Mouse (Mus musculus) limb, embryonic 12.5 days (tissue): ENCODE measurements at regions not wholly inside any gene's neighbourhood (a gene's known extent, or its start where the extent isn't known, plus 50 kb on each side); places are given as distances from the start of the nearest gene placed in this dataset.
A peak's percentile ranks its signal among the peaks of the same experiment; 100 is the strongest.

Experiments
- ATAC-seq: fragments of 200-750 bp; cut with Nextera tagmentation; 2 replicates; pipeline ENCODE4 v1.8.0; 2017; ENCODE audit warnings: low read depth, moderate TSS enrichment; ENCODE audit not compliant: insufficient number of reproducible peaks, insufficient read depth, low FRiP score, low TSS enrichment
- H3K27ac ChIP-seq: fragments of 300-500 bp; sonication (generic); 2 replicates; pipeline ENCODE4 v1.5.1; 2016; ENCODE audit warnings: mild to moderate bottlenecking, moderate library complexity
- H3K27me3 ChIP-seq: fragments of 300-500 bp; sonication (generic); 2 replicates; pipeline ENCODE4 v1.6.1; 2016; ENCODE audit warnings: mild to moderate bottlenecking, moderate library complexity
- H3K36me3 ChIP-seq: fragments of 300-500 bp; sonication (generic); 2 replicates; pipeline ENCODE4 v1.6.1; 2016; ENCODE audit warnings: mild to moderate bottlenecking, moderate library complexity
- H3K4me1 ChIP-seq: fragments of 300-500 bp; sonication (generic); replicated peaks from 2 replicates; pipeline ENCODE4 v1.6.1; 2016
- H3K4me2 ChIP-seq: fragments of 300-500 bp; sonication (generic); 2 replicates; pipeline ENCODE4 v1.6.1; 2016; ENCODE audit warnings: mild to moderate bottlenecking, moderate library complexity
- H3K4me3 ChIP-seq: fragments of 300-500 bp; sonication (generic); replicated peaks from 2 replicates; pipeline ENCODE4 v1.5.1; 2016; ENCODE audit warnings: mild to moderate bottlenecking
- H3K9ac ChIP-seq: fragments of 300-500 bp; sonication (generic); replicated peaks from 2 replicates; pipeline ENCODE4 v1.6.1; 2016; ENCODE audit warnings: mild to moderate bottlenecking, moderate library complexity
- H3K9me3 ChIP-seq: fragments of 300-500 bp; sonication (generic); 2 replicates; pipeline ENCODE4 v1.6.1; 2016; ENCODE audit warnings: mild to moderate bottlenecking, moderate library complexity
- WGBS: fragments of 180-500 bp; shearing (Covaris S2); methylation state at CpG from one replicate; pipeline ENCODE4 v1.1.7; 2016; 5-methylcytosine and 5-hydroxymethylcytosine counted together

DNA sequence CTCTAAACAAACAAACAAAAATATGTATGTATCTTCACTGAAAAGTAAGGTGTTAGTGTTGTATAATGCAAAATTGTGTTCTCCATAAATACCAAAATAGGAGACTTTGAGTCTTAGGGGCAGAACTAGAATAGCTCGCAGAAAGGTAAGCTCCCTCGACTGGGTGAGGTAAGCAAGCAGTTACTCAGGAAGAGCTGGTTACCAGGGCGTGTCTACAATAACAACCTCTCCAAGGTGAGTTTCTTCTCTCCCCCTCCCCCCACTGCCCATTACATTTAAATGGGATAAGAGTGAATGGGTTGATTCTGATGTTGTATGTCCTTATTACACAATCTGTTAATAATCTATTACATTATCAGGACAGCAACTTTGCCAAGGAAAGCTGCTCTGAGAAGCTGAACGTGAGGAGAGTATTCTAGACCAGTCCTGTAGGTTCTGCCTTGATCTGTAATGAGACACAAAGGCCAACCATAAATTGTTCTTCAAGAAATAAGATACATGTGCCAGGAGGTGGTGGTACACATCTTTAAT, 125.2 kb upstream of the Zfand5 start:
- ATAC-seq = no peak
- H3K36me3 ChIP-seq = no peaks in the 10 kb centered on the region
- no peak overlapping the region for H3K9ac ChIP-seq
- no peaks in the 10 kb centered on the region for H3K27me3 ChIP-seq
- peaks cover 17% of the 10 kb centered on the region for H3K4me1 ChIP-seq
- H3K27ac ChIP-seq = no peak overlapping the region
- H3K9me3 ChIP-seq = no peaks in the 10 kb centered on the region
- H3K4me3 ChIP-seq = no peak overlapping the region
- no peak overlapping the region for H3K4me2 ChIP-seq
- 85% methylated on average over 4 of the region's 4 CpGs for WGBS

GRCm38 (mm10) chr19:21144659-21145283, 127.3 kb upstream of the Zfand5 start:
- no peaks in the 10 kb centered on the region for H3K9me3 ChIP-seq
- no peaks in the 10 kb centered on the region for H3K36me3 ChIP-seq
- 12% methylated on average over 13 of the region's 13 CpGs for WGBS
- H3K9ac ChIP-seq = no peak overlapping the region
- H3K4me1 ChIP-seq = peaks cover 17% of the 10 kb centered on the region
- no peak; the same call in 1 of the 2 replicates for ATAC-seq
- no peak overlapping the region for H3K4me3 ChIP-seq
- peak overlapping the region; percentile 19; the same call in 1 of the 2 replicates for H3K4me2 ChIP-seq
- H3K27ac ChIP-seq = no peak overlapping the region
- no peaks in the 10 kb centered on the region for H3K27me3 ChIP-seq

- ATAC-seq = no peak
- Histone ChIP-seq H3K27ac (no peak overlapping the region), H3K4me3 (no peak overlapping the region), H3K9me3 (no peaks in the 10 kb centered on the region), H3K4me1 (peaks cover 17% of the 10 kb centered on the region), H3K36me3 (no peaks in the 10 kb centered on the region), H3K9ac (no peak overlapping the region), H3K27me3 (no peaks in the 10 kb centered on the region), H3K4me2 (peak overlapping the region; percentile 19; the same call in 1 of the 2 replicates)
- WGBS = 32% methylated on average over 7 of the region's 7 CpGs
Measured at GRCm38 (mm10) chr19:21143970-21144595, 128.0 kb upstream of the Zfand5 start.

- H3K4me3 ChIP-seq = no peak overlapping the region
- H3K36me3 ChIP-seq = no peaks in the 10 kb centered on the region
- no peaks in the 10 kb centered on the region for H3K27me3 ChIP-seq
- no peak for ATAC-seq
- no peaks in the 10 kb centered on the region for H3K9me3 ChIP-seq
- H3K27ac ChIP-seq = no peak overlapping the region
- no peak overlapping the region for H3K4me2 ChIP-seq
- 63% methylated on average over 3 of the region's 3 CpGs for WGBS
- no peak overlapping the region for H3K9ac ChIP-seq
- peaks cover 17% of the 10 kb centered on the region for H3K4me1 ChIP-seq
Measured at GRCm38 (mm10) chr19:21140456-21140855, 131.6 kb upstream of the Zfand5 start.

DNA sequence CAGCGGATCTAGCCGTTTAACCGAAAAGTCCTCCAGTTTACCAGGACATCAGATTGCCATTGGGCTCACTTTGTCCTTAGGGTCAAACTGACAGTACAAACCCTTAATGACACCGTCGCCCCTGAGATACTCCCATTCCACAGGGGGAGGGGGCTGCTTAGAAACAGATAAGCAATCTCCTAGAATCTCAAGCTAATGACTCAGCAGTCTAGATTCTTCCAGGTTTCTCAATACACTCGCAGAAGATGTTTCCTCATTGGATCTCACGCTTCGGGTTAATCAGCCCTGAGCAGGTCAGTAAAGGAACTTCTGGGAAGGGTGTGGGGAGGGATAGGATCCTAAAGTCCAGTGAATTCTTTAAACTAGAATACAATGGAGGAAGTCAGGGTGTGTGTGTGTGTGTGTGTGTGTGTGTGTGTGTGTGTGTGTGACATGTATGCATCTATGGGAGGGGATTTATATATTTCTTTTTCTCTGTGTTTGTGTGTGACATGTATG, 133.0 kb upstream of the Zfand5 start:
- Histone ChIP-seq H3K9me3 (no peaks in the 10 kb centered on the region), H3K27me3 (no peaks in the 10 kb centered on the region), H3K4me3 (no peak overlapping the region), H3K4me1 (peaks cover 6% of the 10 kb centered on the region), H3K9ac (no peak overlapping the region), H3K27ac (no peak overlapping the region), H3K4me2 (no peak overlapping the region), H3K36me3 (no peaks in the 10 kb centered on the region)
- WGBS = 80% methylated on average over 8 of the region's 8 CpGs
- ATAC-seq = no peak

DNA sequence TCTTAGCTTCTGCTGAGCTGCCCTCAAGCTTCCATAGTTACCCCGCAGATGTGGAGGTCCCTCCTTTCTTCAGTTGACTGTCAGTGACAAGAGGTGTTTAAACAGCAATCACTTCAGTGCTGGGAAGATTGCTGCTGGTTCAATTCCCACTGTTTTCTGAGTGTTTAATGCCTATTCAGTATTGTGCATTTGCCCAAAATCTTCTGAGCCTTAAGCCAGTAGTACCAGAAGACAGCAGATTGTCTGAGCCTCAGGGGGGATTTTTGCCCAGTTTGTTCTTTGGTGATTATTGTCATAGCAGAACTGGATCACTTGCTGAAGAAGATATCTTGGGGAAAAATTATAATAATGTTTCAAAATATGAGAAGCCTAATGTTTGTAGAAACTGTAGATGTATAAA, 135.3 kb upstream of the Zfand5 start:
- ATAC-seq = no peak
- H3K36me3 ChIP-seq = no peaks in the 10 kb centered on the region
- no peak overlapping the region for H3K27ac ChIP-seq
- WGBS = 90% methylated on average over 1 of the region's 1 CpGs
- H3K4me3 ChIP-seq = no peak overlapping the region
- H3K9ac ChIP-seq = no peak overlapping the region
- no peaks in the 10 kb centered on the region for H3K27me3 ChIP-seq
- no peaks in the 10 kb centered on the region for H3K4me1 ChIP-seq
- H3K4me2 ChIP-seq = no peak overlapping the region
- no peaks in the 10 kb centered on the region for H3K9me3 ChIP-seq

- H3K4me3 ChIP-seq = no peak overlapping the region
- WGBS = 73% methylated on average over 5 of the region's 5 CpGs
- no peak for ATAC-seq
Measured at GRCm38 (mm10) chr19:21135998-21136380, 136.1 kb upstream of the Zfand5 start.

GRCm38 (mm10) chr19:21135297-21135997, 136.6 kb upstream of the Zfand5 start:
- no peak overlapping the region for H3K27ac ChIP-seq
- no peak overlapping the region for H3K4me3 ChIP-seq
- no peak overlapping the region for H3K9ac ChIP-seq
- 66% methylated on average over 6 of the region's 6 CpGs for WGBS
- no peaks in the 10 kb centered on the region for H3K36me3 ChIP-seq
- no peak overlapping the region for H3K4me2 ChIP-seq
- no peak for ATAC-seq
- H3K27me3 ChIP-seq = no peaks in the 10 kb centered on the region
- no peaks in the 10 kb centered on the region for H3K4me1 ChIP-seq
- H3K9me3 ChIP-seq = no peaks in the 10 kb centered on the region

More at GRCm38 (mm10) chr19:21135998-21136380, 136.1 kb upstream of the Zfand5 start:
- Histone ChIP-seq H3K4me1 (no peaks in the 10 kb centered on the region), H3K9ac (no peak overlapping the region), H3K9me3 (no peaks in the 10 kb centered on the region), H3K27me3 (no peaks in the 10 kb centered on the region), H3K36me3 (no peaks in the 10 kb centered on the region), H3K27ac (no peak overlapping the region), H3K4me2 (no peak overlapping the region)

DNA sequence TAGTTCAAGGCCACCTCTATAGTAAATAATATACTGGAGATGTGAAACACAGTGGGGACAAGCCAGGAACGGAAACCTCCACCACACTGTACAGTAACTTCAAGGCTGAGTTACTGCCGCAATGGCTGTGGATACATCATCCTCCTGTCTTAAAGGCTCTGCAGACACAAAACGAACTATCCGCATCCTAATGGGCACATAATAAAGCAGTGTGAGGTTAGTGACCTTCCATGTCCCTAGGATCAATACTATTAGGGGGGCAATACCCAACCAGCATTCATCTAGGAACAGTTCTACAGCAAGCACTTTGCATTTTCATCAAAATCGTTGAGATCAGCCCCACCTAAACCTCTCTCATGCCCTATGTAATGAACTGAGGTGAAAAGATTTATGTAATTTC, 142.4 kb upstream of the Zfand5 start:
- no peaks in the 10 kb centered on the region for H3K27me3 ChIP-seq
- H3K27ac ChIP-seq = no peak overlapping the region
- WGBS = 90% methylated on average over 5 of the region's 5 CpGs
- no peak overlapping the region for H3K9ac ChIP-seq
- no peaks in the 10 kb centered on the region for H3K36me3 ChIP-seq
- H3K4me1 ChIP-seq = no peaks in the 10 kb centered on the region
- ATAC-seq = no peak
- no peak overlapping the region for H3K4me2 ChIP-seq
- H3K9me3 ChIP-seq = no peaks in the 10 kb centered on the region
- H3K4me3 ChIP-seq = no peak overlapping the region

DNA sequence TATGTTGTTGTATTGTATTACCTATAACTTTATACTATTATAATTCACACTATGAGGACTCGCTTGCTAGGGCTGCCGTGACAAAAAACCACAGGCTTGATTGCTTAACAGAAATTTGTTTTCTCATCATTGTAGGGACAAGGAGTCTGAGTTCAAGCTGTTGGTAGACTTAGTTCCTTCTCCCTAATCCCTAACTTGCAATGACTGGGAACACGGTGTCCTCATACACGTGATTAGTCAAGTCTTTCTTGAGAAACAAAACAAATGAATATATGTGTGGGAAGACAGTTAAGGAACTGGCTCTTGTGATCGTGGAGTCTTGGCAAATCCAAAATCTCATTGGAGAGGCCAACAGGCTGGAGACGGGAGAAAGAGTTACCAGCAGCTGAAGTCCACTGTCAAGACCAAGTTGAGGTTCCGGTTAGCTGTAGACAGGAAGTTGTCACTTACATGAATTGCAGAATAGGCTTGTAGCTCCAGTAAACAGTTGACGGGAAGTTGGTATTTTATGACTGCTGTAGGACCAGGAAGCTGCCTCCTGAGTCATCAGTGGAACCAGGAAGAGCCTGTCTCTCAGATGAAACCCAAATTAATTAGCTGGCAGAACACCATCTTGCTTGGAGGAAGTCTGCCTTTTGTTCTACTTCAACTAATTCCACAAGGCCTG, 144.9 kb upstream of the Zfand5 start:
- no peak overlapping the region for H3K4me3 ChIP-seq
- no peaks in the 10 kb centered on the region for H3K4me1 ChIP-seq
- H3K9ac ChIP-seq = no peak overlapping the region
- no peak for ATAC-seq
- no peaks in the 10 kb centered on the region for H3K9me3 ChIP-seq
- no peaks in the 10 kb centered on the region for H3K36me3 ChIP-seq
- WGBS = 89% methylated on average over 8 of the region's 8 CpGs
- H3K27me3 ChIP-seq = no peaks in the 10 kb centered on the region
- no peak overlapping the region for H3K27ac ChIP-seq
- no peak overlapping the region for H3K4me2 ChIP-seq

- Histone ChIP-seq H3K36me3 (no peaks in the 10 kb centered on the region), H3K27ac (no peak overlapping the region), H3K9ac (no peak overlapping the region), H3K27me3 (no peaks in the 10 kb centered on the region), H3K4me2 (no peak overlapping the region), H3K4me1 (no peaks in the 10 kb centered on the region), H3K4me3 (no peak overlapping the region), H3K9me3 (no peaks in the 10 kb centered on the region)
- no peak for ATAC-seq
- WGBS = 85% methylated on average over 2 of the region's 2 CpGs
Measured at GRCm38 (mm10) chr19:21126670-21127069, 145.4 kb upstream of the Zfand5 start.
